Mouse (Mus musculus) left cerebral cortex, postnatal 36 days (tissue): ENCODE measurements around the gene Crtc1. TPM values are rescaled to one million over a fixed set of nuclear protein-coding genes. Genes with fewer than 3 reads are reported as not detected.

Experiments used
- DNase-seq, 2 experiments: peaks; one replicate each; pipeline ENCODE4 v3.0.0; 2021 to 2022; ENCODE audit warnings: low spot score in 2 of 2, mixed read lengths in 1 of 2
- intact Hi-C: fragments of 180-260 bp; cut with DNase I; formaldehyde crosslinking; loops from one replicate; pipeline ENCODE4 v1.15.1; 2025
- total RNA-seq, 2 experiments: library from RNA; stranded (reverse); gene quantifications; 2 replicates each; pipeline ENCODE4 v1.2.3; 2021

Gene Crtc1
- 100 to 1,000 TPM; 116 to 140 TPM for total RNA-seq

GRCm38 (mm10) chr8:70439055-70439847 lies at the start of gene Crtc1:
TSS of gene Crtc1 (minus strand) at chr8:70439579.
- intact Hi-C loops = loop anchor here (5.0 kb wide), 1 partner anchor 63 kb away; no protein-coding TSS in a partner anchor
- peak; percentile 96 to 97 for DNase-seq

GRCm38 (mm10) chr8:70488931-70489470 lies 49.6 kb upstream of the Crtc1 start:
- DNase-seq = no peak
- intact Hi-C loops = loop anchor here (5.0 kb wide), 2 partner anchors 37 to 72 kb away; no protein-coding TSS in a partner anchor

GRCm38 (mm10) chr8:70487993-70488796 lies 48.8 kb upstream of the Crtc1 start:
- DNase-seq = no peak
- intact Hi-C loops = loop anchor here (5.0 kb wide), 2 partner anchors 36 to 71 kb away; no protein-coding TSS in a partner anchor

- peak; percentile 71 for DNase-seq
- intact Hi-C loops = loop anchor here (5.0 kb wide), 2 partner anchors 35 to 70 kb away; no protein-coding TSS in a partner anchor
Measured at GRCm38 (mm10) chr8:70486941-70487520, 47.7 kb upstream of the Crtc1 start, which contains the start of gene Tmem59l. TSS of gene Tmem59l (minus strand) at chr8:70487358.

GRCm38 (mm10) chr8:70486191-70486681 lies 46.9 kb upstream of the Crtc1 start:
- peak in 1 of 2 experiments; percentile 43 for DNase-seq
- intact Hi-C loops = loop anchor here (5.0 kb wide), 2 partner anchors 34 to 69 kb away; no protein-coding TSS in a partner anchor

GRCm38 (mm10) chr8:70482943-70483342 lies 43.6 kb upstream of the Crtc1 start:
- DNase-seq = no peak
- intact Hi-C loops = no loop called here

GRCm38 (mm10) chr8:70481908-70482307 lies 42.5 kb upstream of the Crtc1 start:
- peak; percentile 58 to 68 for DNase-seq
- intact Hi-C loops = no loop called here

GRCm38 (mm10) chr8:70477269-70477982 lies 38.0 kb upstream of the Crtc1 start:
- intact Hi-C loops = no loop called here
- no peak for DNase-seq

- DNase-seq = peak; percentile 86 to 88
- intact Hi-C loops = no loop called here
Measured at GRCm38 (mm10) chr8:70476333-70477268, 37.2 kb upstream of the Crtc1 start, which contains the start of gene Klhl26. TSS of gene Klhl26 (minus strand) at chr8:70476968.

GRCm38 (mm10) chr8:70471856-70472255 lies 32.5 kb upstream of the Crtc1 start:
- intact Hi-C loops = no loop called here
- no peak for DNase-seq

- no peak for DNase-seq
- intact Hi-C loops = no loop called here
Measured at GRCm38 (mm10) chr8:70469938-70470337, 30.6 kb upstream of the Crtc1 start.

GRCm38 (mm10) chr8:70469295-70469916 lies 30.0 kb upstream of the Crtc1 start:
- intact Hi-C loops = no loop called here
- DNase-seq = no peak

- intact Hi-C loops = no loop called here
- DNase-seq = no peak
Measured at GRCm38 (mm10) chr8:70468733-70469132, 29.4 kb upstream of the Crtc1 start.

- intact Hi-C loops = no loop called here
- no peak for DNase-seq
Measured at GRCm38 (mm10) chr8:70467907-70468306, 28.5 kb upstream of the Crtc1 start.

GRCm38 (mm10) chr8:70467229-70467725 lies 27.9 kb upstream of the Crtc1 start:
- no peak for DNase-seq
- intact Hi-C loops = no loop called here

GRCm38 (mm10) chr8:70466771-70467170 lies 27.4 kb upstream of the Crtc1 start:
- intact Hi-C loops = no loop called here
- no peak for DNase-seq

GRCm38 (mm10) chr8:70466305-70466704 lies 26.9 kb upstream of the Crtc1 start:
- intact Hi-C loops = no loop called here
- DNase-seq = no peak
